ENCODE assay signal across 19 mouse cellular contexts in the genomic region with DNA sequence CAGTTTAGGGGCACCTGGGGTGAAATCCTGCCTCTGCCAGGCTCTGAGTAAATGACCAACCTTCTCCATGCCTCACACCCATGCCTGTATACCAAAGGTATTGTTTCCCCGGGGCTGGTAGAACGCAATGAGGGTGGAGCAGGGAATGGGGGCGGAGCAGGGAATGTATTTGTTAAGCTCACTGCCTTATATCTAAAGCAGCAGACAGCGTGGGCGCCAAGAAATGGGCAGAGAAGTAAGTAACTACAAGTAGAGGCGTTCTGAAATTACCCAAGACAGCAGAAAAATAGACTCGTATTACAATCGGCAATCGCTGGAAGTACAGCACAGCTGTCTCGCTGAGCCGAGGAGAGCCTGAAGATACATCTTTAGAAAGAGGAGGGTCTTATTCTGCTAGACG.
DNase-seq lines count a peak whose midpoint lies in the region; ATAC-seq lines count a peak whose summit lies in the region.
"Had no signal": no experiment of that assay in that cellular context is flagged by ENCODE, and none has a peak within 500 bp of the region (broad histone marks: within the 10 kb centered on the region; RNA-seq: fewer than 3 reads in every experiment).

No protein-coding gene starts in this region.

- DNase-seq in kidney, adult 18-20 months = peak; percentile 8
- no peak for DNase-seq in kidney, postnatal 36 days
- peak; percentile 74 for DNase-seq in right cerebral cortex, adult 18-20 months
- no peak for DNase-seq in right cerebral cortex, postnatal 4 days
- peak; percentile 72 to 77 for DNase-seq in right cerebral cortex, adult 2 months (ENCODE audit: low spot score in 2 of 2)
- DNase-seq in thymus, postnatal 36 days = no peak
- DNase-seq in heart, adult 11 months = no peak
- DNase-seq: adrenal gland, postnatal 10 days; cerebellum, adult 9-11 months; gastrocnemius, adult 2 months; heart, adult 2 months; layer of hippocampus, adult 9-11 months; liver, embryonic 13.5 days; thymus, adult 18-20 months had no signal

- H3K27me3 ChIP-seq in hindbrain, embryonic 13.5 days = peaks cover 4% of the 10 kb centered on the region; the same call in 1 of the 2 replicates
- H3K27me3 ChIP-seq: limb, embryonic 12.5 days; liver, embryonic 13.5 days had no signal

- H3K4me3 ChIP-seq in hindbrain, embryonic 13.5 days = no peak overlapping the region
- H3K4me3 ChIP-seq: gastrocnemius, adult 2 months; heart, adult 2 months; limb, embryonic 12.5 days; liver, embryonic 13.5 days had no signal

- no peak overlapping the region for H3K4me2 ChIP-seq in hindbrain, embryonic 13.5 days
- H3K4me2 ChIP-seq: limb, embryonic 12.5 days; liver, embryonic 13.5 days had no signal

- no peaks in the 10 kb centered on the region for H3K9me3 ChIP-seq in hindbrain, embryonic 13.5 days

- H3K36me3 ChIP-seq in hindbrain, embryonic 13.5 days = no peaks in the 10 kb centered on the region
- H3K36me3 ChIP-seq: limb, embryonic 12.5 days; liver, embryonic 13.5 days had no signal

- H3K27ac ChIP-seq in hindbrain, embryonic 13.5 days = no peak overlapping the region
- H3K27ac ChIP-seq: gastrocnemius, adult 2 months; heart, adult 2 months; kidney, postnatal 0 days; limb, embryonic 12.5 days; liver, embryonic 13.5 days had no signal

- WGBS in hindbrain, embryonic 13.5 days = 71% methylated on average over 12 of the region's 12 CpGs

- H3K4me1 ChIP-seq in hindbrain, embryonic 13.5 days (replicated peaks) = peaks cover 34% of the 10 kb centered on the region
- H3K4me1 ChIP-seq: liver, embryonic 13.5 days had no signal

- ATAC-seq in hindbrain, embryonic 13.5 days (ENCODE audit: low FRiP score) = no peak
- ATAC-seq: forebrain, embryonic 14.5 days; inflammation-experienced regulatory T-cells, adult 6 months had no signal

- H3K9ac ChIP-seq in hindbrain, embryonic 13.5 days = no peak overlapping the region
- H3K9ac ChIP-seq: limb, embryonic 12.5 days; liver, embryonic 13.5 days had no signal

Comparison
In these comparisons a context has a peak if more than half of its experiments do, and no peak if none do; other contexts are left out.
1. DNase-seq: peak in kidney, adult 18-20 months (single experiment), right cerebral cortex, adult 18-20 months (single experiment) and right cerebral cortex, adult 2 months (2 of 2); none in kidney, postnatal 36 days (0 of 2), right cerebral cortex, postnatal 4 days (single experiment), thymus, postnatal 36 days (0 of 2) and heart, adult 11 months (single experiment).